Mouse (Mus musculus) lung, postnatal 0 days (tissue): ENCODE results near the gene Ext2.

ENCODE experiments used
- CTCF ChIP-seq: IDR thresholded peaks from 2 replicates; pipeline ENCODE4 v1.5.1; 2016; ENCODE audit warnings: antibody characterized with exemption, mild to moderate bottlenecking
- EP300 ChIP-seq: IDR thresholded peaks from 2 replicates; pipeline ENCODE4 v1.6.1; 2016; ENCODE audit warnings: antibody characterized with exemption, mild to moderate bottlenecking, control low read depth

DNA sequence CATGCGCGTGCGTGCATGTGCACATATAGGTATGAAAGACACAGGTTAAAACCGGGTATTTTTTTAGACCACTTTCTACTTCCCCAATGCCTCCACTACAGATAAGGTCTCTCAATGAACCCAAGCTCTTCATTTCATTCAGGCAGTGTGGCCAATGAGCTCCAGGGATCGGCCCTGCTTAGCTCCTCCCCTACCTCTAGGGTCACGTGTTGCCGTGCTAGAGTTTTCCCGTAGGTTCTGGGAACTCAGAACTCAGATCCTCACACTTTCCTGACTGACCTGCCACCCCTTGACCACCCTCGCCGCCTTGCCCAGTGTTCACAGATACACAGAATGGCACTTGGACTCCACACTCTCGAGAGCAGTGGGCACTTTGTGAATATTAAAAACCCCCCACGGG is 36.5 kb upstream of the Ext2 start:
- TF ChIP-seq CTCF (no peak), EP300 (no peak)
